Mouse (Mus musculus) CH12.LX (cell line): ENCODE results near the gene Pfkl.

Experiments used
- BHLHE40 ChIP-seq: IDR thresholded peaks from 2 replicates; pipeline ENCODE4 v1.6.1; 2011; ENCODE audit warnings: mild to moderate bottlenecking, low read depth, low read length, improper control_type of control experiment
- CHD1 ChIP-seq: IDR thresholded peaks from 2 replicates; pipeline ENCODE4 v1.6.1; 2012; ENCODE audit warnings: low read depth, low read length, improper control_type of control experiment, inconsistent platforms
- CHD2 ChIP-seq: IDR thresholded peaks from 2 replicates; pipeline ENCODE4 v1.6.1; 2011; ENCODE audit warnings: low read length, improper control_type of control experiment
- CTCF ChIP-seq, 2 experiments: IDR thresholded peaks in 1 of 2; conservative IDR thresholded peaks in 1 of 2; 2 replicates each; pipeline ENCODE4 v1.5.1; 2011 to 2012; ENCODE audit warnings: low read depth in 2 of 2, low read length in 2 of 2, improper control_type of control experiment in 1 of 2, inconsistent platforms in 1 of 2, mild to moderate bottlenecking in 1 of 2, moderate library complexity in 1 of 2
- E2F4 ChIP-seq: IDR thresholded peaks from 2 replicates; pipeline ENCODE4 v1.6.1; 2011; ENCODE audit warnings: low read depth, low read length, improper control_type of control experiment; ENCODE audit not compliant: insufficient replicate concordance
- ETS1 ChIP-seq: conservative IDR thresholded peaks from 2 replicates; pipeline ENCODE4 v1.6.1; 2012; ENCODE audit warnings: low read depth, mild to moderate bottlenecking, inconsistent platforms, low read length, improper control_type of control experiment, moderate library complexity
- JUND ChIP-seq: conservative IDR thresholded peaks from 2 replicates; pipeline ENCODE4 v1.6.1; 2011; ENCODE audit warnings: low read depth, low read length, improper control_type of control experiment
- MAFK ChIP-seq: IDR thresholded peaks from 2 replicates; pipeline ENCODE4 v1.6.1; 2011; ENCODE audit warnings: low read length, improper control_type of control experiment; ENCODE audit not compliant: insufficient replicate concordance
- MAZ ChIP-seq: IDR thresholded peaks from 2 replicates; pipeline ENCODE4 v1.6.1; 2012; ENCODE audit warnings: low read depth, mild to moderate bottlenecking, inconsistent platforms, low read length, improper control_type of control experiment, moderate library complexity
- TCF12 ChIP-seq: IDR thresholded peaks from 2 replicates; pipeline ENCODE4 v1.6.1; 2014; ENCODE audit warnings: low read depth, mild to moderate bottlenecking, inconsistent platforms, low read length, improper control_type of control experiment
- ZMIZ1 ChIP-seq: IDR thresholded peaks from 2 replicates; pipeline ENCODE4 v1.6.1; 2012; ENCODE audit warnings: low read depth, mild to moderate bottlenecking, inconsistent platforms, low read length, improper control_type of control experiment

DNA sequence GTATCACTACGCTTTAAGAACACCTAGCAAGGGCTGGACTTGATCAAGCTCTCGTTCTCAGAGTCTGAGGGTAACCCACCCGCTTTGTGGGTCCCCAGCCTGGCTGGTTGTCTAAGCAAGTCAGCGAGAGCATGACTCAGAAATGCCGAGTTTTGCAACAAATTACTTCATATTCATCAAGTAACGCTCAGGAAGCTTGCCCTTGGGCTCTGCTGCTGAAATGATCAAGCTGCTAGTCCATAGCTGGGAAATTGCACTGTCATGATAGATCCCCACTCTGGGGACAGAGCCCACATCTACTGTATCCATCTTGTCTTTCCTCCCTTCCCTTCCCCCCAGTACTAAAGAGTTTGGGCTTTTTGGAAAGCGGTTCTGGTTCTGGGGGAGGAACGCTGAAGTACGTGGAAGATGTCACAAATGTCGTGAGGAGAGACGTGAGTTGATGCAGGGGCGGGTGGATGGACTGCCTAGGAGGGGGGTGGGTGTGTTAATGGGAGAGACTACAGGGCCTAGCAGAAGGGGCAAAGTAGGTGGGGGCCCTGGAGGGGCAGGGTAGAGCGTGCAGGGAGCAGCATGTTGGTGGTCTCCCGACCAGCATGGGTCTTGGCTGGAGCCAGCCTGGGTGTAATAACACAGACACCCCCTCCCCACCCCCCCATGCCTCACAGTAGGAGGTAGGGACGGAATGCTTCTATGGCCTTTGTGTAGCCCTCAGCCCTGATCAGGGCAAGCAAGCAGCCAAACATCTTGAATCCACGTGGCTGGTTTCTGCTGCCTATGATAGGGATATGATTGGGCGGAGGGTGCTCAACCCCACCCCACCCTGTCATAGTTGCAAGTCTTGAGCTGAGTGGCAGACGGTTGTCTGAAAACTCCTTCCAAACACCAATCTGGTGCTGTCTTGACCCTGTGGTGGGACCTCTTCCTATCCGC, 45.0 kb upstream of the Pfkl start:
- TF ChIP-seq CHD1, result no peak
- no peak for TF ChIP-seq CTCF (conservative IDR thresholded peaks at IDR 0.05 in 1 of 2, IDR thresholded peaks at IDR 0.05 in 1 of 2; ENCODE audit: low read depth in 2 of 2, low read length in 2 of 2)
- no peak for TF ChIP-seq TCF12
- no peak for TF ChIP-seq JUND
- TF ChIP-seq CHD2, result no peak
- no peak for TF ChIP-seq E2F4
- no peak for TF ChIP-seq BHLHE40
- TF ChIP-seq MAZ, result no peak
- no peak for TF ChIP-seq ETS1
- TF ChIP-seq MAFK, result no peak
- no peak for TF ChIP-seq ZMIZ1
